Mouse (Mus musculus) midbrain, embryonic 15.5 days (tissue): ENCODE results near the gene Alx1. TPM values are rescaled to one million over a fixed set of nuclear protein-coding genes. Genes with fewer than 3 reads are reported as not detected.
A peak's percentile ranks its signal among the peaks of the same experiment; 100 is the strongest.

Experiments used
- ATAC-seq: fragments of 200-750 bp; cut with Nextera tagmentation; replicated peaks from 2 replicates; pipeline ENCODE4 v1.8.0; 2017; ENCODE audit warnings: moderate TSS enrichment
- H3K27ac ChIP-seq: fragments of 300-500 bp; sonication (generic); 2 replicates; pipeline ENCODE4 v1.5.1; 2015; ENCODE audit warnings: mild to moderate bottlenecking, inconsistent platforms
- H3K27me3 ChIP-seq: fragments of 300-500 bp; sonication (generic); replicated peaks from 2 replicates; pipeline ENCODE4 v1.6.1; 2015; ENCODE audit warnings: inconsistent platforms
- H3K36me3 ChIP-seq: fragments of 300-500 bp; sonication (generic); replicated peaks from 2 replicates; pipeline ENCODE4 v1.6.1; 2015; ENCODE audit warnings: inconsistent platforms
- H3K4me1 ChIP-seq: fragments of 300-500 bp; sonication (generic); 2 replicates; pipeline ENCODE4 v1.6.1; 2015; ENCODE audit warnings: inconsistent platforms
- H3K4me2 ChIP-seq: fragments of 300-500 bp; sonication (generic); 2 replicates; pipeline ENCODE4 v1.6.1; 2015; ENCODE audit warnings: inconsistent platforms, mild to moderate bottlenecking, moderate library complexity
- H3K4me3 ChIP-seq: fragments of 300-500 bp; sonication (generic); 2 replicates; pipeline ENCODE4 v1.5.1; 2015; ENCODE audit warnings: mild to moderate bottlenecking, inconsistent platforms
- H3K9ac ChIP-seq: fragments of 300-500 bp; sonication (generic); 2 replicates; pipeline ENCODE4 v1.6.1; 2015; ENCODE audit warnings: mild to moderate bottlenecking, inconsistent platforms
- H3K9me3 ChIP-seq: fragments of 300-500 bp; sonication (generic); 2 replicates; pipeline ENCODE4 v1.6.1; 2016; ENCODE audit warnings: inconsistent platforms
- WGBS: fragments of 180-500 bp; shearing (Covaris S2); methylation state at CpG from one replicate; pipeline ENCODE4 v1.1.7; 2015; ENCODE audit warnings: mixed read lengths; 5-methylcytosine and 5-hydroxymethylcytosine counted together
- polyA plus RNA-seq: library from polyadenylated mRNA; unstranded; fragments of >200 nt; fragmentation: Nextera tagmentation; extraction: Ambion mirVana; gene quantifications from 2 replicates; pipeline ENCODE4 v1.2.1, GENCODE M21; 2015

Alx1 gene
- polyA plus RNA-seq: 0.14 and 0.57 TPM in 2 replicates

- H3K4me1 ChIP-seq: peaks cover 16% of the 10 kb centered on the region
- H3K4me3 ChIP-seq: no peak within 1 kb of the TSS
- H3K27me3 ChIP-seq: peaks cover 60% of the 10 kb centered on the region
- H3K9me3 ChIP-seq: no peaks in the 10 kb centered on the region
- H3K27ac ChIP-seq: no peak within 1 kb of the TSS
- 2% methylated on average over 32 of the region's 32 CpGs for WGBS
- no peak within 1 kb of the TSS for H3K4me2 ChIP-seq
- H3K9ac ChIP-seq: no peak within 1 kb of the TSS
- H3K36me3 ChIP-seq: no peaks in the 10 kb centered on the region
- ATAC-seq: 0 out of 2 replicates have a peak, but pooled peaks have one; percentile 12
Observed at GRCm38 (mm10) chr10:103029730-103030490, at the start of gene Alx1. Gene Alx1, minus strand, starts transcription at chr10:103030215.

GRCm38 (mm10) chr10:103049593-103049992 lies 19.6 kb upstream of the Alx1 start:
- H3K27me3 ChIP-seq: no peaks in the 10 kb centered on the region
- H3K4me3 ChIP-seq: no peak overlapping the region
- no peak overlapping the region for H3K9ac ChIP-seq
- ATAC-seq: no peak
- WGBS: 94% methylated on average over 2 of the region's 2 CpGs
- no peaks in the 10 kb centered on the region for H3K4me1 ChIP-seq
- no peak overlapping the region for H3K4me2 ChIP-seq
- H3K27ac ChIP-seq: no peak overlapping the region
- H3K36me3 ChIP-seq: no peaks in the 10 kb centered on the region
- no peaks in the 10 kb centered on the region for H3K9me3 ChIP-seq

- no peak overlapping the region for H3K9ac ChIP-seq
- no peaks in the 10 kb centered on the region for H3K36me3 ChIP-seq
- no peak overlapping the region for H3K4me2 ChIP-seq
- ATAC-seq: no peak
- no peak overlapping the region for H3K4me3 ChIP-seq
- H3K27me3 ChIP-seq: no peaks in the 10 kb centered on the region
- H3K27ac ChIP-seq: no peak overlapping the region
- 76% methylated on average over 3 of the region's 3 CpGs for WGBS
- H3K9me3 ChIP-seq: no peaks in the 10 kb centered on the region
- no peaks in the 10 kb centered on the region for H3K4me1 ChIP-seq
Observed at GRCm38 (mm10) chr10:103046623-103047022, 16.6 kb upstream of the Alx1 start.

- Histone ChIP-seq H3K36me3 (no peaks in the 10 kb centered on the region), H3K9me3 (no peaks in the 10 kb centered on the region)
Observed at GRCm38 (mm10) chr10:103045019-103045418, 15.0 kb upstream of the Alx1 start.

GRCm38 (mm10) chr10:103035002-103035640 lies 5.1 kb upstream of the Alx1 start:
- H3K27me3 ChIP-seq: peaks cover 51% of the 10 kb centered on the region
- WGBS: 2% methylated on average over 14 of the region's 14 CpGs
- H3K4me3 ChIP-seq: no peak overlapping the region
- peaks cover 1% of the 10 kb centered on the region; the same call in 1 of the 2 replicates for H3K4me1 ChIP-seq
- no peaks in the 10 kb centered on the region for H3K36me3 ChIP-seq
- no peak for ATAC-seq
- H3K9me3 ChIP-seq: no peaks in the 10 kb centered on the region
- H3K27ac ChIP-seq: no peak overlapping the region
- no peak overlapping the region for H3K4me2 ChIP-seq
- H3K9ac ChIP-seq: no peak overlapping the region

More at GRCm38 (mm10) chr10:103045019-103045418, 15.0 kb upstream of the Alx1 start:
- Histone ChIP-seq H3K27ac (no peak overlapping the region), H3K4me1 (no peaks in the 10 kb centered on the region), H3K27me3 (no peaks in the 10 kb centered on the region), H3K4me2 (no peak overlapping the region), H3K9ac (no peak overlapping the region), H3K4me3 (no peak overlapping the region)
- no peak for ATAC-seq
- WGBS: 67% methylated on average over 2 of the region's 2 CpGs

- Histone ChIP-seq H3K9ac (no peak overlapping the region), H3K9me3 (no peaks in the 10 kb centered on the region), H3K4me3 (no peak overlapping the region), H3K36me3 (no peaks in the 10 kb centered on the region), H3K4me2 (no peak overlapping the region), H3K27ac (no peak overlapping the region), H3K4me1 (peaks cover 16% of the 10 kb centered on the region), H3K27me3 (peaks cover 65% of the 10 kb centered on the region)
- WGBS: 4% methylated on average over 11 of the region's 11 CpGs
- ATAC-seq: no peak
Observed at GRCm38 (mm10) chr10:103030931-103031330, 916 bp upstream of the Alx1 start.

- no peak overlapping the region for H3K9ac ChIP-seq
- H3K27me3 ChIP-seq: peaks cover 54% of the 10 kb centered on the region
- no peak overlapping the region for H3K27ac ChIP-seq
- H3K9me3 ChIP-seq: no peaks in the 10 kb centered on the region
- ATAC-seq: 0 out of 2 replicates have a peak, but pooled peaks have one; percentile 12
- WGBS: under 1% methylated on average over 23 of the region's 23 CpGs
- no peaks in the 10 kb centered on the region for H3K36me3 ChIP-seq
- H3K4me2 ChIP-seq: no peak overlapping the region
- H3K4me1 ChIP-seq: peaks cover 16% of the 10 kb centered on the region
- H3K4me3 ChIP-seq: no peak overlapping the region
Observed at GRCm38 (mm10) chr10:103029132-103029729, 784 bp downstream of the Alx1 start.

GRCm38 (mm10) chr10:103028253-103029131 lies 1.5 kb downstream of the Alx1 start:
- Histone ChIP-seq H3K27me3 (peaks cover 56% of the 10 kb centered on the region), H3K27ac (no peak overlapping the region)
- peak; percentile 65 for ATAC-seq

GRCm38 (mm10) chr10:103027931-103028252 lies 2.1 kb downstream of the Alx1 start:
- peak overlapping the region; percentile 40 for H3K4me2 ChIP-seq
- under 1% methylated on average over 15 of the region's 15 CpGs for WGBS
- ATAC-seq: peak; percentile 21; the same call in 1 of the 2 replicates
- H3K36me3 ChIP-seq: no peaks in the 10 kb centered on the region
- no peak overlapping the region for H3K9ac ChIP-seq
- no peaks in the 10 kb centered on the region for H3K9me3 ChIP-seq
- H3K27ac ChIP-seq: no peak overlapping the region
- peaks cover 16% of the 10 kb centered on the region for H3K4me1 ChIP-seq
- H3K4me3 ChIP-seq: peak overlapping the region; percentile 21
- H3K27me3 ChIP-seq: peaks cover 52% of the 10 kb centered on the region

More at GRCm38 (mm10) chr10:103028253-103029131, 1.5 kb downstream of the Alx1 start:
- WGBS: under 1% methylated on average over 49 of the region's 50 CpGs
- peaks cover 16% of the 10 kb centered on the region for H3K4me1 ChIP-seq
- peak overlapping the region; percentile 40 for H3K4me2 ChIP-seq
- H3K9ac ChIP-seq: no peak overlapping the region
- no peaks in the 10 kb centered on the region for H3K36me3 ChIP-seq
- no peaks in the 10 kb centered on the region for H3K9me3 ChIP-seq
- H3K4me3 ChIP-seq: peak overlapping the region; percentile 21

GRCm38 (mm10) chr10:103027226-103027930 lies 2.6 kb downstream of the Alx1 start:
- Histone ChIP-seq H3K4me2 (no peak overlapping the region), H3K9me3 (no peaks in the 10 kb centered on the region), H3K4me1 (peaks cover 16% of the 10 kb centered on the region), H3K27me3 (peaks cover 52% of the 10 kb centered on the region), H3K9ac (no peak overlapping the region), H3K36me3 (no peaks in the 10 kb centered on the region), H3K4me3 (no peak overlapping the region), H3K27ac (no peak overlapping the region)
- under 1% methylated on average over 20 of the region's 20 CpGs for WGBS
- no peak for ATAC-seq

GRCm38 (mm10) chr10:103026636-103027225 lies 3.3 kb downstream of the Alx1 start:
- no peaks in the 10 kb centered on the region for H3K36me3 ChIP-seq
- ATAC-seq: no peak
- H3K9me3 ChIP-seq: no peaks in the 10 kb centered on the region
- under 1% methylated on average over 17 of the region's 17 CpGs for WGBS
- no peak overlapping the region for H3K9ac ChIP-seq
- peaks cover 16% of the 10 kb centered on the region for H3K4me1 ChIP-seq
- H3K27me3 ChIP-seq: peaks cover 45% of the 10 kb centered on the region
- H3K4me3 ChIP-seq: no peak overlapping the region
- no peak overlapping the region for H3K4me2 ChIP-seq
- no peak overlapping the region for H3K27ac ChIP-seq
